12 mouse cellular contexts compared by ENCODE assay signal in the genomic region with DNA sequence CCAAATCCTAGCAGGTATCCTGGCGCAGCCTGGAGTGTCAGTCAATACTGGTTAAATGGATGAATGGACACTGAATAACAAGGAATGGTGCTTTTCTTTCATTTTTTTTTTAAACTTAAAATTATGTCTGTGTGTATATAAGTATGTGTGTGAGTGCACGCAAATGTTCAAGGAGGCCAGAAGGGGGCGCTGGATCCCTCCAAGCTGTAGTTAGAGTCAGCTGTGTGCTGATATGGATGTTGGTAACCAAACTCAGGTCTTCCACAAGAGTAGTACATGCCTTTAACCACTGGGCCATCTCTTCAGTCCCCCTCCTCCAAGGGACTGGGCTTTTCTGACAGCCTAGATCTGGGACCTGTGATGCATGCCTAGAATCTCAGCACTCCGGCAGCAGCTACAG. TPM values are rescaled to one million over a fixed set of nuclear protein-coding genes. Genes with fewer than 3 reads are reported as not detected.
DNase-seq lines count a peak whose midpoint lies in the region; ATAC-seq and TF ChIP-seq lines count a peak whose summit lies in the region.
"Had no signal": no experiment of that assay in that cellular context is flagged by ENCODE, and none has a peak within 500 bp of the region (broad histone marks: within the 10 kb centered on the region; RNA-seq: fewer than 3 reads in every experiment).

No protein-coding gene starts in this region.

- no peaks in the 10 kb centered on the region for H3K4me1 ChIP-seq in lung, embryonic 14.5 days (ENCODE audit: insufficient read depth)
- peaks cover 4% of the 10 kb centered on the region for H3K4me1 ChIP-seq in ES-Bruce4 (ENCODE audit: control insufficient read depth, insufficient read depth, low read length)

- no peak overlapping the region for H3K9ac ChIP-seq in lung, embryonic 14.5 days
- H3K9ac ChIP-seq in ES-Bruce4 (ENCODE audit: low read depth, poor library complexity, severe bottlenecking), result no peak overlapping the region

- ATAC-seq in lung, embryonic 14.5 days (ENCODE audit: insufficient read depth), result no peak
- ATAC-seq in monocyte, adult 5-6 weeks (replicated peaks; ENCODE audit: insufficient number of reproducible peaks, low FRiP score, low TSS enrichment, poor library complexity, severe bottlenecking), result no peak
- ATAC-seq: hindbrain, embryonic 16.5 days had no signal

- TF ChIP-seq POLR2A in ES-Bruce4 (IDR thresholded peaks at IDR 0.05; ENCODE audit: insufficient read depth, low read length), result no peak

- H3K4me2 ChIP-seq in lung, embryonic 14.5 days, result no peak overlapping the region

- no peak for TF ChIP-seq EP300 in ES-Bruce4 (IDR thresholded peaks at IDR 0.05; ENCODE audit: insufficient read depth, low read depth, low read length)

- peaks cover 27% of the 10 kb centered on the region for H3K36me3 ChIP-seq in lung, embryonic 14.5 days (ENCODE audit: insufficient read depth)
- peaks cover 35% of the 10 kb centered on the region for H3K36me3 ChIP-seq in ES-Bruce4 (ENCODE audit: control insufficient read depth, insufficient read depth, low read length, poor library complexity, severe bottlenecking)

- peak; percentile 18 for DNase-seq in embryo, embryonic 10 days (ENCODE audit: low spot score)
- DNase-seq in embryo, embryonic 10.5 days (ENCODE audit: low spot score), result no peak
- no peak for DNase-seq in lung, embryonic 14.5 days
- no peak for DNase-seq in lung, postnatal 14 days
- DNase-seq in naive thymus-derived CD4-positive, alpha-beta T cell, adult 2 months (ENCODE audit: low read depth), result peak; percentile 56
- DNase-seq in ovary, adult 18-20 months (ENCODE audit: low spot score), result no peak
- DNase-seq: adrenal gland, postnatal 14 days; cerebellum, postnatal 36 days had no signal

- 76% methylated on average over 4 of the region's 4 CpGs for WGBS in lung, embryonic 14.5 days

- TF ChIP-seq CTCF in lung, embryonic 14.5 days (IDR thresholded peaks at IDR 0.05; ENCODE audit: low read depth), result peak; percentile 37; the same call in 1 of the 2 replicates
- TF ChIP-seq CTCF in ES-Bruce4 (IDR thresholded peaks at IDR 0.05; ENCODE audit: low read depth, low read length), result peak; percentile 48

- no peaks in the 10 kb centered on the region for H3K9me3 ChIP-seq in lung, embryonic 14.5 days (ENCODE audit: low read depth, low read length)
- no peaks in the 10 kb centered on the region for H3K9me3 ChIP-seq in ES-Bruce4 (replicated peaks; ENCODE audit: control insufficient read depth, insufficient read depth, low read length, poor library complexity, severe bottlenecking)

- H3K27me3 ChIP-seq in lung, embryonic 14.5 days (ENCODE audit: insufficient read depth, low read length), result peaks cover 35% of the 10 kb centered on the region
- H3K27me3 ChIP-seq in ES-Bruce4 (ENCODE audit: control insufficient read depth, insufficient read depth, low read length, poor library complexity, severe bottlenecking), result no peaks in the 10 kb centered on the region

- H3K4me3 ChIP-seq in lung, embryonic 14.5 days (ENCODE audit: low read depth, low read length), result no peak overlapping the region
- H3K4me3 ChIP-seq in ES-Bruce4 (ENCODE audit: low read depth, low read length), result no peak overlapping the region
- H3K4me3 ChIP-seq: myocyte had no signal

- H3K27ac ChIP-seq in lung, embryonic 14.5 days (ENCODE audit: low read depth), result no peak overlapping the region
- no peak overlapping the region for H3K27ac ChIP-seq in ES-Bruce4 (ENCODE audit: insufficient read depth, low read length)

RNA-seq across cellular contexts. Expression of a gene that starts 9.3 kb away (rescaled TPM):
- 39.4 and 43.0 TPM in 2 replicates for polyA plus RNA-seq in lung, embryonic 14.5 days (2014; fragmentation: Nextera tagmentation; extraction: Ambion mirVana)
- 45.6 and 48.2 TPM in 2 replicates for polyA plus RNA-seq in ES-Bruce4 (2011; ENCODE audit: insufficient read depth, insufficient read length, low read depth, missing spikeins)
- 0.76 TPM in 1 of 3 replicates, not detected in the others for total RNA-seq in monocyte, adult 5-6 weeks (2017)
- polyA plus RNA-seq: myocyte had no signal

RNA-seq across cellular contexts. Expression of a gene that starts 16.7 kb away (rescaled TPM):
- 62.9 and 65.3 TPM in 2 replicates for polyA plus RNA-seq in lung, embryonic 14.5 days (2014; fragmentation: Nextera tagmentation; extraction: Ambion mirVana)
- polyA plus RNA-seq in ES-Bruce4 (2011; ENCODE audit: insufficient read depth, insufficient read length, low read depth, missing spikeins), result 65.1 and 67.2 TPM in 2 replicates
- 37.7 to 75.9 TPM (median 57.5 TPM) in 3 replicates for total RNA-seq in monocyte, adult 5-6 weeks (2017)

RNA-seq across cellular contexts. Expression of a gene that starts 43.2 kb away (rescaled TPM):
- 42.7 and 46.5 TPM in 2 replicates for polyA plus RNA-seq in lung, embryonic 14.5 days (2014; fragmentation: Nextera tagmentation; extraction: Ambion mirVana)
- 11.0 and 12.4 TPM in 2 replicates for polyA plus RNA-seq in ES-Bruce4 (2011; ENCODE audit: insufficient read depth, insufficient read length, low read depth, missing spikeins)
- 0.57 TPM in 1 of 3 replicates, not detected in the others for total RNA-seq in monocyte, adult 5-6 weeks (2017)

RNA-seq across cellular contexts. Expression of a gene that starts 55.2 kb away (rescaled TPM):
- polyA plus RNA-seq in lung, embryonic 14.5 days (2014; fragmentation: Nextera tagmentation; extraction: Ambion mirVana), result 10.9 and 11.6 TPM in 2 replicates
- polyA plus RNA-seq in ES-Bruce4 (2011; ENCODE audit: insufficient read depth, insufficient read length, low read depth, missing spikeins), result 4.5 and 5.0 TPM in 2 replicates
- total RNA-seq in monocyte, adult 5-6 weeks (2017), result 2.3 to 6.1 TPM (median 4.6 TPM) in 3 replicates

Comparison
In these comparisons a context has a peak if more than half of its experiments do, and no peak if none do; other contexts are left out.
1. DNase-seq: peak in embryo, embryonic 10 days (single experiment) and naive thymus-derived CD4-positive, alpha-beta T cell, adult 2 months (single experiment); none in embryo, embryonic 10.5 days (single experiment), lung, embryonic 14.5 days (single experiment), lung, postnatal 14 days (single experiment) and ovary, adult 18-20 months (single experiment).